Mouse (Mus musculus): ENCODE measurements around the gene Cd3e. TPM values are rescaled to one million over a fixed set of nuclear protein-coding genes. Genes with fewer than 3 reads are reported as not detected.

The Cd3e gene
- total and polyA plus RNA-seq, 2 experiments, result 0.09 to 0.82 TPM

DNA sequence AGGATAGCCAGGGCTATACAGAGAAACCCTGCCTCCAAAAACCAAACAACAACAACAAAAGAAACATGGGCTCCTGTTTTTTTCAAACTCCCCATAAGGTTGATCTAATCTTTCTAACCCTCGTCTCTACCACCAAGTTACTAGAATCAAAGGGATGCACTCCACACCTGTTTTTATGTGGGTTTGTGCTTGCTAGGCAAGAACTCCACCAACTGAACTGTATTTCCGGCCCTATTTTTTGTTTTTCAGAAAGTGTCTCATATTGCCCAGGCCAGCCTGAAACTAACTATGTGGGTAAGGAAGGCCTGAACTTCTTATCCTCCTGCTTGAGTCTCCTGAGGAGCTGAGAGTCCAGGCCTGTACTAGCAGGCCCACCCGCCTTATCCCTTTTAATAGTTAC, 55.0 kb downstream of the Cd3e start:
- Histone ChIP-seq H3K4me3 (ENCODE audit: insufficient read depth, low read depth, low read length) (no peak overlapping the region), H3K9ac (ENCODE audit: low read depth, low read length) (no peak overlapping the region), H3K79me2 (ENCODE audit: control insufficient read depth, insufficient read depth, low read length) (no peaks in the 10 kb centered on the region), H3K4me1 (ENCODE audit: control insufficient read depth, insufficient read depth, low read length) (no peaks in the 10 kb centered on the region), H3K27me3 (ENCODE audit: control insufficient read depth, insufficient read depth, low read length) (no peaks in the 10 kb centered on the region), H3K36me3 (ENCODE audit: control insufficient read depth, insufficient read depth, low read length) (peaks cover 83% of the 10 kb centered on the region), H3K27ac (replicated peaks; ENCODE audit: insufficient read depth, low read depth, low read length) (no peak overlapping the region)
- 97% methylated on average over 3 of the region's 3 CpGs for WGBS
- TF ChIP-seq POLR2A (IDR thresholded peaks at IDR 0.05; ENCODE audit: extremely low read depth, insufficient read depth, low read length), result no peak
- TF ChIP-seq CTCF (IDR thresholded peaks at IDR 0.05; ENCODE audit: low read depth, low read length), result no peak
- no peak for DNase-seq (ENCODE audit: extremely low read depth, low read depth, low spot score)

Other genes starting within 250 kb of the Cd3e start
- gene Arcn1, start 241.8 kb downstream of the Cd3e start, total RNA-seq (2014; rRNA removed), result 94.1 and 98.6 TPM in 2 replicates
- gene Arcn1, start 241.8 kb downstream of the Cd3e start, polyA plus RNA-seq (2012; rRNA removed), result 32.0 and 33.1 TPM in 2 replicates
- 27.5 and 33.2 TPM in 2 replicates for gene Ift46, start 241.7 kb downstream of the Cd3e start, total RNA-seq (2014; rRNA removed)
- 24.3 and 33.5 TPM in 2 replicates for gene Ift46, start 241.7 kb downstream of the Cd3e start, polyA plus RNA-seq (2012; rRNA removed)
- 17.1 and 23.8 TPM in 2 replicates for gene Tmem25, start 210.3 kb downstream of the Cd3e start, total RNA-seq (2014; rRNA removed)
- 67.0 and 77.3 TPM in 2 replicates for gene Tmem25, start 210.3 kb downstream of the Cd3e start, polyA plus RNA-seq (2012; rRNA removed)
- gene Ttc36, start 206.6 kb downstream of the Cd3e start, total RNA-seq (2014; rRNA removed), result 1,192 and 1,193 TPM in 2 replicates
- gene Ttc36, start 206.6 kb downstream of the Cd3e start, polyA plus RNA-seq (2012; rRNA removed), result 2,094 and 2,442 TPM in 2 replicates
- gene Kmt2a, start 128.3 kb downstream of the Cd3e start, total RNA-seq (2014; rRNA removed), result 1.9 and 2.8 TPM in 2 replicates
- gene Kmt2a, start 128.3 kb downstream of the Cd3e start, polyA plus RNA-seq (2012; rRNA removed), result 3.9 and 5.3 TPM in 2 replicates
- 572 and 586 TPM in 2 replicates for gene Atp5l, start 88.9 kb downstream of the Cd3e start, total RNA-seq (2014; rRNA removed)
- 230 and 372 TPM in 2 replicates for gene Atp5l, start 88.9 kb downstream of the Cd3e start, polyA plus RNA-seq (2012; rRNA removed)
- 33.6 and 37.0 TPM in 2 replicates for gene Ube4a, start 44.0 kb downstream of the Cd3e start, total RNA-seq (2014; rRNA removed)
- 11.6 and 11.9 TPM in 2 replicates for gene Ube4a, start 44.0 kb downstream of the Cd3e start, polyA plus RNA-seq (2012; rRNA removed)
- gene Cd3g, start 29.2 kb downstream of the Cd3e start, total RNA-seq (2014; rRNA removed), result 1.1 and 1.6 TPM in 2 replicates
- gene Cd3g, start 29.2 kb downstream of the Cd3e start, polyA plus RNA-seq (2012; rRNA removed), result 0.38 and 0.83 TPM in 2 replicates
- 0.09 and 0.20 TPM in 2 replicates for gene Cd3d, start 27.8 kb downstream of the Cd3e start, total RNA-seq (2014; rRNA removed)
- gene Cd3d, start 27.8 kb downstream of the Cd3e start, polyA plus RNA-seq (2012; rRNA removed), result 0.37 and 0.73 TPM in 2 replicates
- 24.2 and 29.9 TPM in 2 replicates for gene Mpzl2, start 30.2 kb upstream of the Cd3e start, total RNA-seq (2014; rRNA removed)
- 20.5 and 34.0 TPM in 2 replicates for gene Mpzl2, start 30.2 kb upstream of the Cd3e start, polyA plus RNA-seq (2012; rRNA removed)
- gene Mpzl3, start 45.6 kb upstream of the Cd3e start, total RNA-seq (2014; rRNA removed), result 6.8 and 8.5 TPM in 2 replicates
- 3.0 and 3.4 TPM in 2 replicates for gene Mpzl3, start 45.6 kb upstream of the Cd3e start, polyA plus RNA-seq (2012; rRNA removed)
- gene Jaml, start 69.6 kb upstream of the Cd3e start, total RNA-seq (2014; rRNA removed), result 1.3 and 1.8 TPM in 2 replicates
- 0.05 and 0.11 TPM in 2 replicates for gene Jaml, start 69.6 kb upstream of the Cd3e start, polyA plus RNA-seq (2012; rRNA removed)
- gene Scn2b, start 108.2 kb upstream of the Cd3e start, total RNA-seq (2014; rRNA removed), result not detected in 2 replicates
- gene Scn2b, start 108.2 kb upstream of the Cd3e start, polyA plus RNA-seq (2012; rRNA removed), result not detected in 2 replicates
- gene Scn4b, start 128.8 kb upstream of the Cd3e start, total RNA-seq (2014; rRNA removed), result 0.07 and 0.28 TPM in 2 replicates
- gene Scn4b, start 128.8 kb upstream of the Cd3e start, polyA plus RNA-seq (2012; rRNA removed), result 0.02 and 0.07 TPM in 2 replicates
- gene BC049352, start 172.4 kb upstream of the Cd3e start, total RNA-seq (2014; rRNA removed), result 0.55 and 0.60 TPM in 2 replicates
- 0.17 and 0.44 TPM in 2 replicates for gene BC049352, start 172.4 kb upstream of the Cd3e start, polyA plus RNA-seq (2012; rRNA removed)
- gene Tmprss4, start 194.5 kb upstream of the Cd3e start, total RNA-seq (2014; rRNA removed), result 0.37 and 1.1 TPM in 2 replicates
- gene Tmprss4, start 194.5 kb upstream of the Cd3e start, polyA plus RNA-seq (2012; rRNA removed), result 0.14 and 0.43 TPM in 2 replicates

Measured in liver, adult 2 months (tissue).